Mouse (Mus musculus): ENCODE measurements around the gene Pabpn1.
A peak's percentile ranks its signal among the peaks of the same experiment; 100 is the strongest.

Pabpn1 gene

GRCm38 (mm10) chr14:54893651-54894181 lies 1.4 kb downstream of the Pabpn1 start:
- DNase-seq (ENCODE audit: low read depth, low spot score): peak; percentile 100

DNA sequence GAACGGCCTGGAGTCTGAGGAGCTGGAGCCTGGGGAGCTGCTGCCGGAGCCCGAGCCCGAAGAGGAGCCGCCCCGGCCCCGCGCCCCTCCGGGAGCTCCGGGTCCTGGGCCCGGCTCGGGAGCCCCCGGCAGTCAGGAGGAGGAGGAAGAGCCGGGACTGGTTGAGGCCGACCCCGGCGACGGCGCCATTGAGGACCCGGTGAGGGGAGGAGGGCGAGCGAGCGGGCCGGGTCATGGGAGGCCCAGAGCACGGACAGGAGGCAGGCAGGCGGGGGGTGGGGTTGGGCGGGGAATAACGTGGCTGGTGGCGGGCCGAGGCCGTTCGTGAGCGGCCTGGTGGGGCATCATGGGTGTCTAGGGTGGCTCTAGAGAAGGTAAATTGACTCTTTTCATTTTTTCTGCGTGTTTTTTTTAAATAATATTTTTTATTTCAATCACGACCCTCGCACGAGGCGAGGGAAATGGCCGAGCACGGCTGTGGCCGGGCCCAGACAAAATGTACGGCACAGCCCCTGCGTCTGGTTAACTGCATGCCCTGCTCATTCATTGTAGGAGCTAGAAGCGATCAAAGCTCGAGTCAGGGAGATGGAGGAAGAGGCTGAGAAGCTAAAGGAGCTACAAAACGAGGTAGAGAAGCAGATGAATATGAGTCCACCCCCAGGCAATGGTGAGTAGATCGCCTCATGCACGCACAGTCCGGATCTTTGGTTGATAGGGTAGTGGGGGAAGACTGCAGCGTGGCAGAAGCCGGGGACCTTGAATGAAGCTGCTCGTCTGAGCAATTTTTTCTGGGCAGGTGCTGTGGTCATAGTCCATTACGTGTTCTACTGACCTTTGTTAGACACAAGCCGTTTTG lies 2.2 kb downstream of the Pabpn1 start:
- peak; percentile 62 for DNase-seq (ENCODE audit: low read depth, low spot score)

DNA sequence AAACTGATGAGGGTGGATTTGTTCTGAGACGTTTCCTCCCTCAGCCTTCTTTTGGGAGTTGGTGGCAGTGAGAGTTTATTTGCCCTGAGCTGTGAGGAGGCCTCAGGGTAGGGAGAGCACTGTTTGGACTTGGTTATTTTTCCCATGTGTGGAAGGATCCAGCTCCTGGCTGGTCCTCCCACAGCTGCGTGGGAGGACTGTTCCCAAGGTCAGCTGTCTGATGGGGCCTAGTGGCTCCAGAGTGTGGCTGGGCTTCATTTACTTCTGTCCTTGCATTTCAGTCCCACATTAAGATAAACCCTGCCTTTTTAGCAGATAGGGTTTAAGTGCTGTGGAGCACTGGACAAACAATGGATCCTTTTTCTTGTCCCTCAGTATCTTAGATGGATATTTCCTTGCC lies 5.1 kb downstream of the Pabpn1 start:
- no peak for DNase-seq (ENCODE audit: low read depth, low spot score)

DNA sequence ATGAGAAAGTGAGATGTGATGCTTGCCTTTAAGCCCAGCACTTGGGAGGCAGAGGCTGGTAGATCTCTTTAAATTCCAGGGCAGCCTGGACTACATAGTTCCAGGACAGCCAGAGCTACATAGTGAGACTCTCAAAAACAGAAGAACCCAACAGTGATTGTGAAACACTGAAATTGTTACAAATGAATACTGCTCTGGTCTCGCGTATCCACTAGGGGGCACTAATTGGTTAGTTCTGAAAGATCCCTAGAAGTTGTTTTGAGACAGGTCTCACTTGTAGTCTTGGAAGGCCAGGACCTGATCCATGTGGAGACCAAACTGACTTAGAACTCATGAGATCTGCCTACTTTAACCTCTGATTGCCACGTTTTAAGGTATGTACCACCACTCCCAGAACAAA lies 8.1 kb downstream of the Pabpn1 start:
- DNase-seq (ENCODE audit: low read depth, low spot score): peak; percentile 84

DNA sequence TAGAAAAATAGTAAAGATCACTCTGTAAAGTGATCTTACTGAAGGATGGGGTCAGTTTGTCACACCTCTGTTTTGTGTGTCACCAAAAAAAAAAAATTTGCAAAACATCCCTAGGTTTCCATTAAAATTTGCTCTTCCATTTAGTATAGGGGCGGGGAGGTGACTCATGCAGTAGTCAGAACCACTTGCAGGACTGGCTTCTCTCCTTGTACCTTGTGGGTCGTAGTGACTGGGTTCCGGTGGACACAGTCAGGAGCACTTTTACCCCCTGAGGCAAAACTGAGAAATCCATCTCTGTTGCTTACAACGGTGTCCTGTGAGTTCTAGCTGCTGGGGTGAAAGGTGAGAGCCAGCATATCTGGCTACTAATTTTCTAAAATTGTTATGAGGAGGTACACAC lies 11.3 kb downstream of the Pabpn1 start:
- no peak for DNase-seq (ENCODE audit: low read depth, low spot score)

DNA sequence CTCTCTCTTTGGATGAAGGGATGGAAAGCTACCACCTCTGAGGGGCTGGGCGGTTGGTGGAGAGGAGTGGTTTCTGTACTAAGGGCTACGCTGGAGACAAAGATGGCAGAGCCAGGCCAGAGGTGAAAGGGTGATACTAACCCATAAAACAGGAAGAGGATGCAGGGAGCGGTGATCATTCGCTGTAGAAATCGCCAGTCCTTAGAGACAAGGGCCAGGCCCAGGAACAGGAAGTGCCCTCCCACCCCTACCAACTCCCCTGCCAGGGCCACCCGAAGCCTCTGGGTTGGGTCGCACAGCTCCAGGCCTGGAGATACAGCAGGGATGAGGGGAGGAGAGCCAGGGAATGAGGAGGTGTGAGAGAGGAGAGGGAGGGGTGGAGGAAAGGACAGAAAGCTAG lies 16.4 kb downstream of the Pabpn1 start:
- DNase-seq (ENCODE audit: low read depth, low spot score): no peak

DNA sequence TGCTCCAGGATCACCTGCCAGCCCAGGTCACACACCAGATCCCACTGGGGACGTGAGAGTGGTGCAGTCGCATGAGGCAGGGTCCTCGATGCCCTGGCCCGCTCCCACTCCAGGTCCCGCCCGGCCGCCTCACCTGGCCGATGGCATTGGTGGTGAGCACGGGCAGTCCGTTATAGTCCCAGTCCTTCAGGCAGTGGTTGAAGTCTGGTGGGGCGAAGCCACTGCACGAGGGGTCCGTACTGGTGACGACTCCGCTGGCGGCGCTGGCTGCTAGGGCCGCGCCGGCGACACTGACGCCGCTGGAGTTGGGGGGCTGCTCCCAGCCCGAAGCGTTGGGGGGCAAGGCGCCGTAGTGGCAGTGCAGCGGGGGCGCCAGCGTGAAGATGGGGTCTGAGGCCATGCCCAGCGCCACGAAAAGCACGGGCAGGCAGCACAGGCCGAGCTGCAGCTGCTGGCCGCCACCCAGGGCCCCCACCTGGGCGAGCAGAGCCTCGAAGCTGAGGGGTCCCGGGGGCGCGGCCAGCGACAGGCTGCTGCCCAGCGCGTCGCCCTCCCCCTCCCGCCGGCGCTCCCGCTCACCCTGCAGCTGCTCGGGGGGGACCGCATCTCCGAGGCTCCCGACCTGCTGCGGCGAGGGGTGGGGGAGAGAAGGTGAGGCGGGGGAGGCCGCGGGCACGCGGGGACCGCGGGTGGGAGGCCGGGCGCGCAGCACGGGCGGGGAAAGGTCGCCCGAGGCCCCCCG lies 20.0 kb downstream of the Pabpn1 start:
- DNase-seq (ENCODE audit: low read depth, low spot score): no peak

DNA sequence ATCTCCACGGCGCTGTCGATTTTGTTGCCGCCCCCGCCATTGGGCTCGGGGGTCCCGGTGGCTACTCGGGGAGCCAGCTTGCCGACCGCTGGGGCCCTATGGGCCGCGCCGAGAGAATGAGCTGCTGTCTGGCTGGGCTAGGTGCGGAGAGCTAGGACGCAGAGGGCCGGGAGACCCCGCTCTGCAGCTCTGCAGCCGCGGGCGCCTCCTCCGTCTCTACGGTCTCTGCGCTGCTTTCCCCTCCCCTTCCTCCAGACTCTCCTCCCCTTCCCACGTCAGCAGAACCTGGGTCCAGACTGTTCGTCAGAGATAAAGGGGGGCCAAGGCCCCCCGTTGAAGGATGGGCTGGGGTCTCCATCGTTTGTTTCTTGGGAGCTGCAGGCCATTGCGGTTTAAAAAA lies 20.6 kb downstream of the Pabpn1 start, which contains the start of gene Slc22a17:
Gene Slc22a17, minus strand, starts transcription at position 247 of the 400 bp plus-strand sequence.
- peak; percentile 63 for DNase-seq (ENCODE audit: low read depth, low spot score)

DNA sequence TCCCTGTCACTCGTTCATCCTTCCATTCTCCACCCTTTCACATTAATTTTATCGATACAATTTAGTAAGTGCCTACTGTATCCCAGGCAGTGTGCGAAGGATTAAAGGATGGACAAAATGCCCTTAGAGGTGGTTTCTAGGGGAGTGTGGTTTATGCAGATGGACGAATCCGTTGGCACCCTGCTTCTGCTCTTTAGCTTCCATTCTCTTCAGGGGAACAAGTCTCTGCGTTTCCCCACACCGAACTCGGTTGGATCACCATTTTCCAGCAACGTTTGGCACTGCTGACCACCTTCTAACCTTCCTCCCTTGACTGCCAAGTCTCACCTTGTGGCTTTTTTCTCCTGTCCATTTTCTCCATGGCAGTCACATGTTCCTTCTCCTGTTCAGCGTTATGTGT lies 21.0 kb downstream of the Pabpn1 start:
- DNase-seq (ENCODE audit: low read depth, low spot score): no peak

- DNase-seq (ENCODE audit: low read depth, low spot score): no peak
Measured at GRCm38 (mm10) chr14:54920076-54920685, 27.9 kb downstream of the Pabpn1 start.

GRCm38 (mm10) chr14:54924641-54925348 lies 32.5 kb downstream of the Pabpn1 start:
- DNase-seq (ENCODE audit: low read depth, low spot score): peak; percentile 58

DNA sequence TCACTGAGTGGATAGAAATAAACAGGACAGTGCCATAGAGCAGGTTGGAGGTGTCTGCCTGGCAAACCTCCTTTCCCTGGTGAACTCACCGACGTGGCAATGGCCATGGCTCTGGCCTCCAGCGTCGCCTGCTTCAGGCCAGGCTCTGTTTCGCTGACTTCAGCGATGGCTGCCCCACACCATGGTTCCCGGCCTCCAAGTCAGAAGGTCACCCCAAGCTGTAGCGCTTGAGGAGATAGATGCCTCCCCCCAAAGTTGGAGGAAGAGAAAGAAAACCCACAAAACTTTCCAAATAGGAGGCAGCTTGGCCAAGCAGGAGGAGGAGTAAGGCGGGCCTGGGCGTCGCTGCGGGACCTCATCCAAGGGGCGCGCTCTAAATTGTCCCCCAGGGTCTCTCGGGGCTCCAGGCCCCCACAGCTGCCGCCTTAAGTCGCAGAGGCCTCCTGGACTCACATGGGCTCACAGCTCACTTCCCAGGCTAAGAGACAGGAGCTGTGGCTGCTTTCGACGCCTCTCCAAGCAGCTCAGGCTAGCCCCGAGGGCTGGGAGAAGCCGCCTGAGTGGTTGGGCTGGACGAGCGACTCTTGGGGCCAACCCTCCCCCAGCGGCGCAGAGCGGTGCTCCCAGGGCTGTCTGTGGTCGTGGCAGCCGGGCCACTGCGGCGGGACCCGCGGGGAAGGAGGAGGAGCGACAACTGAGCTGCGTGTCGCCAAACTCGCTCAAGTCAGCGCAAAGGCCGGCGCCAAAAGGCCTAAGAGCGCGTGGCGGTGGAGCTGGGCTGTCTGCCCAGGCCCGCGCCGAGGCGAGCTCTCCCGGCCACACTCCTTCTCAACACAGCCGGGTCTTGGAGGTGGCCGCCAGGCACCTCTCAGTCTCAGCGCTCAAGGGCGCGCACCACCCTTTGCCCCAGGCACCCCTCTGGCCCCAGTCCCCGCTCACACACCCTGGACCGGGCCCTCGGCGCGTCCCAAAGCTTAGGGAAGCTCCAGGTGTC lies 33.3 kb downstream of the Pabpn1 start, which contains the start of gene Efs:
Gene Efs, minus strand, starts transcription at position 778 of the 994 bp plus-strand sequence.
- DNase-seq (ENCODE audit: low read depth, low spot score): peak; percentile 79

- peak; percentile 76 for DNase-seq (ENCODE audit: low read depth, low spot score)
Measured at GRCm38 (mm10) chr14:54926401-54927158, 34.3 kb downstream of the Pabpn1 start.

- no peak for DNase-seq (ENCODE audit: low read depth, low spot score)
Measured at GRCm38 (mm10) chr14:54927296-54927695, 35.0 kb downstream of the Pabpn1 start.

DNA sequence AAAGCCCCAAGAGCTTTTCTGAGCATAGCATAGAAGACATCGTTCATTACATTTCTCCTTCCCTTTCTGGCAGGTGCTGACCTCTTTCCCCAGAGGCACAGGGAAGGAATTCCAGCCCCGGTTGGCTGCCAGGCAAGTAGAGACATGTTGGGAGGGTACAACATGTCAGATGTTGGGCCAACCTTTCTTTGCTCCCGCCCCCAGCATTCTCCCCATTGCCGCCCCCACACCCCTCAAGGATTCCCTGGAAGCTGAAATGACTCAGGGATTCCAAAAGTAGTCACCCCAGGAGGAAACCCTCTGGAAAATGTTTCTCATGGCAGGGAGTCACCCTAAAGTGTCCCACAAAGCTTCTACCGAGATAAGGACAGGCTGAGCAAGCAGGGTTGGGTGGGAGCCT lies 37.5 kb downstream of the Pabpn1 start:
- no peak for DNase-seq (ENCODE audit: low read depth, low spot score)

DNA sequence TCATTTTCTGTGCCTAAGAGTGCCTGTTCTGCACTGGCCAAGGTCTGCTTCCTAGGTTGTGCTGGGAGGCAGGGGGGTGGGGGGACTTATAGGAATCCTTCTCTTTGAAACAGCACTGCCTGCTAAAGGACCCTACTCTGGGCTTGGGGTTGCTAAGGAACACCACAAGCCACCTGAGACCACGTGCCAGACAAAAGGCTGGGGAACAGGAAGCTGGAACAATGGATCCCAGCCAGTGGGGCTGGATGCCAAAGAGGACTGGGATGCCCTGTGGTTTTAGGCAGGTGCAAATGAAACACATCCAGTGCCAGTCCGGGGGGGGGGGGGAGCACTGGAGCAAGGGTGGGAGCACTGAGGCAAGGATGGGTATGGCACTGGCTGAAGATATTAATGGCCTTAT lies 38.1 kb downstream of the Pabpn1 start:
- DNase-seq (ENCODE audit: low read depth, low spot score): peak; percentile 58

DNA sequence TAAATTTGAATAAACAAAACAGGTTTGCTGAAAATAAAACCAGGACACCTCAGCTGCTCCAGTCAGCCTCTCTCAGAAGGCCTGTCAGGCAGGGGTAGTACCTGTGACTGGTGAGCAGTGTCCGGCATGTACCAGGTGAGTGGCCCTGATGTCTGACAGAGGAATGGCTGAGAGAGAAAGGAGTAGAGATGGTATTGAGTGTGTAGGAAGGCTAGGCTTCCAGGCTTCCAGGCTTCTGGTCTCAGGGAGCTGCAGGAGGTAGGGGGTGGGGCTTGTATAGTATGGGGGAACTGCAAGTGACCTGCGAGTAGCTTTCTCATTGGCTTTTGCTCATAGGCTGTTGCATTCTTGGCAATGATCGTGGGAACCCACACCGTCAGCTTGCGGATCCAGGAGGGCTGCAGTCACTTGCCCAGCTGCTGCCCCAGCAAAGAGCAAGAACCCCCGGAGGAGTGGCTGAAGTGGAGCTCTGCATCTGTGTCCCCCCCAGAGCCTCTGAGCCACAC lies 40.4 kb downstream of the Pabpn1 start, which contains the start of gene Il25:
Gene Il25, plus strand, starts transcription at position 51 of the 506 bp plus-strand sequence.
- DNase-seq (ENCODE audit: low read depth, low spot score): no peak

- DNase-seq (ENCODE audit: low read depth, low spot score): no peak
Measured at GRCm38 (mm10) chr14:54935904-54936830, 43.9 kb downstream of the Pabpn1 start, which contains the start of gene Cmtm5. TSS of gene Cmtm5 (plus strand) at chr14:54936261.
